Mouse (Mus musculus): ENCODE results near the gene BC048507.
"Not testable (repeated sequence)": the region's sequence is repeated elsewhere in the genome, so short reads cannot be mapped to it uniquely, and the experiment has no call there.

The BC048507 gene

GRCm38 (mm10) chr13:67863026-67863425 is at the start of gene BC048507:
BC048507 (plus strand) TSS chr13:67863326.
- no peak for DNase-seq (ENCODE audit: low read depth, low spot score)

GRCm38 (mm10) chr13:67813710-67814660 is 49.1 kb upstream of the BC048507 start, which contains the start of gene Zfp273:
Zfp273 (plus strand) TSS chr13:67813740.
- DNase-seq (ENCODE audit: low read depth, low spot score), result peak; percentile 90

GRCm38 (mm10) chr13:67818636-67819035 is 44.5 kb upstream of the BC048507 start:
- DNase-seq (ENCODE audit: low read depth, low spot score), result peak; percentile 88

GRCm38 (mm10) chr13:67830911-67831336 is 32.2 kb upstream of the BC048507 start, which contains the start of gene Gm10037:
Gm10037 (plus strand) TSS chr13:67831106.
- no peak for DNase-seq (ENCODE audit: low read depth, low spot score)

- DNase-seq (ENCODE audit: low read depth, low spot score), result not testable (repeated sequence)
Observed at GRCm38 (mm10) chr13:67833137-67833536, 30.0 kb upstream of the BC048507 start.

GRCm38 (mm10) chr13:67843775-67844118 is 19.4 kb upstream of the BC048507 start:
- no peak for DNase-seq (ENCODE audit: low read depth, low spot score)

GRCm38 (mm10) chr13:67844119-67844852 is 18.8 kb upstream of the BC048507 start:
- DNase-seq (ENCODE audit: low read depth, low spot score), result peak; percentile 79

- DNase-seq (ENCODE audit: low read depth, low spot score), result no peak
Observed at GRCm38 (mm10) chr13:67844853-67845194, 18.3 kb upstream of the BC048507 start.

GRCm38 (mm10) chr13:67850361-67850760 is 12.8 kb upstream of the BC048507 start:
- no peak for DNase-seq (ENCODE audit: low read depth, low spot score)

- no peak for DNase-seq (ENCODE audit: low read depth, low spot score)
Observed at GRCm38 (mm10) chr13:67853130-67853529, 10.0 kb upstream of the BC048507 start.

- no peak for DNase-seq (ENCODE audit: low read depth, low spot score)
Observed at GRCm38 (mm10) chr13:67853983-67854382, 9.1 kb upstream of the BC048507 start.

GRCm38 (mm10) chr13:67857317-67857716 is 5.8 kb upstream of the BC048507 start:
- no peak for DNase-seq (ENCODE audit: low read depth, low spot score)

- DNase-seq (ENCODE audit: low read depth, low spot score), result peak; percentile 28
Observed at GRCm38 (mm10) chr13:67862508-67862907, 618 bp upstream of the BC048507 start.

GRCm38 (mm10) chr13:67864764-67865350 is 1.7 kb downstream of the BC048507 start:
- no peak for DNase-seq (ENCODE audit: low read depth, low spot score)

- peak; percentile 25 for DNase-seq (ENCODE audit: low read depth, low spot score)
Observed at GRCm38 (mm10) chr13:67867899-67868298, 4.8 kb downstream of the BC048507 start.

GRCm38 (mm10) chr13:67876049-67876698 is 13.0 kb downstream of the BC048507 start:
- DNase-seq (ENCODE audit: low read depth, low spot score), result not testable (repeated sequence)

GRCm38 (mm10) chr13:67876699-67877254 is 13.7 kb downstream of the BC048507 start:
- no peak for DNase-seq (ENCODE audit: low read depth, low spot score)

- DNase-seq (ENCODE audit: low read depth, low spot score), result no peak
Observed at GRCm38 (mm10) chr13:67883966-67884365, 20.8 kb downstream of the BC048507 start.

- DNase-seq (ENCODE audit: low read depth, low spot score), result no peak
Observed at GRCm38 (mm10) chr13:67909759-67910158, 46.6 kb downstream of the BC048507 start.

Measured in 3T3-L1 (cell line).